Mouse (Mus musculus): Measurements from ENCODE around the gene Sorbs1. TPM values are rescaled to one million over a fixed set of nuclear protein-coding genes. Genes with fewer than 3 reads are reported as not detected.
"Not testable (repeated sequence)": the region's sequence is repeated elsewhere in the genome, so short reads cannot be mapped to it uniquely, and the experiment has no call there.

Sorbs1 gene
- 100 to 1,000 TPM in 1 of 2 experiments, 10 to 100 TPM in 1; 90.0 to 111 TPM for total RNA-seq (2021)
- long read RNA-seq, experiment 1, partial matches to known transcripts, result 5 of 30 reads
- long read RNA-seq, experiment 1, other reads (novel, unspliced or antisense), result 25 of 30 reads
- long read RNA-seq, experiment 2, partial matches to known transcripts, result 4 of 25 reads
- long read RNA-seq, experiment 2, other reads (novel, unspliced or antisense), result 20 of 25 reads

DNA sequence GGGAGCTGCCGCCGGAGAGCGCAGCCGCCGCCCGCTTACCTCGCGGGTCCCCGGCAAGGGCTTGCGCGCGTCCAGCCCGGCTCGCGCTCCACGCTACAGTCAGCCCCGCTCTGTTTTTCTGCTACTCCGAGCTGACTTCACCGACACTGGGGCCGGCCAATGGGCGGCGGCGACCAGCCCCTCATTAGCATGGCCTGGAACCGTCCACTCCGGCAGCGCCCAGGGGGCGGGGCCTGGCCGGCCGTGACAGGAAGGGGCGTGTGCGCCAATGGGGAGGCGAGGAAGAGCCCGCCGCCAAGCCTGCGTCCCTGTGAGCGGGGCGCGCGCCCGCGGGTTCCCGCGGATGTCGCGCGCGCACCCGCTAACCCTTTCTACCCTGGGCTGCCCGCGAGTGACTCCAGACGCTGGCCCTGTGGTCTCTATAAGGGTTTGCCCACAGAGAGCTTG lies at the start of gene Sorbs1:
Gene Sorbs1 (minus strand): TSS at position 148 of the 447 bp plus-strand sequence.
- peak; percentile 98 to 99 for DNase-seq

- DNase-seq, result not testable (repeated sequence)
These were observed 47.9 kb upstream of the Sorbs1 start for GRCm38 (mm10) chr19:40561521-40561920.

DNA sequence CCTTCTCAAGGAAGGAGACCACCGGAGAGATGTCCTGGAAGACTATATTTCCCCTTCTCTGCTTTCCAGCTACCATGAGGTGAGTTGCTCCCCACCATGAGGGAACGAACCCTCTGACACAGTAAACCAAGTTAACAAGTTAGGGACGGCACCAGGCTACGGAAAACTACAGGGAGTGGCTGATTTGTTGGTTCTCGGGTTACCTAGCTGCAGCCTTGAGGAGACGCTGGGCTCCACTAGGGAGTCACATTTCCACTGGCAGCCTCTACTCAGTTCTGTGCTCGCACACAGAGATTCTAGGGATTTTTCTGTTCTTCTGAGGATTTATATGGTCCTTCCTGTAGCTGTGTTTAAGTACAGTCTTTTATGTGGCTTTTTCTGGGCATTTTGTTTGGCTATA lies 42.5 kb upstream of the Sorbs1 start:
- no peak for DNase-seq

- no peak for DNase-seq
These were observed 41.6 kb upstream of the Sorbs1 start for GRCm38 (mm10) chr19:40555136-40555535.

- no peak for DNase-seq
These were observed 40.8 kb upstream of the Sorbs1 start for GRCm38 (mm10) chr19:40554343-40554742.

- DNase-seq, result no peak
These were observed 40.3 kb upstream of the Sorbs1 start for GRCm38 (mm10) chr19:40553849-40554248.

DNA sequence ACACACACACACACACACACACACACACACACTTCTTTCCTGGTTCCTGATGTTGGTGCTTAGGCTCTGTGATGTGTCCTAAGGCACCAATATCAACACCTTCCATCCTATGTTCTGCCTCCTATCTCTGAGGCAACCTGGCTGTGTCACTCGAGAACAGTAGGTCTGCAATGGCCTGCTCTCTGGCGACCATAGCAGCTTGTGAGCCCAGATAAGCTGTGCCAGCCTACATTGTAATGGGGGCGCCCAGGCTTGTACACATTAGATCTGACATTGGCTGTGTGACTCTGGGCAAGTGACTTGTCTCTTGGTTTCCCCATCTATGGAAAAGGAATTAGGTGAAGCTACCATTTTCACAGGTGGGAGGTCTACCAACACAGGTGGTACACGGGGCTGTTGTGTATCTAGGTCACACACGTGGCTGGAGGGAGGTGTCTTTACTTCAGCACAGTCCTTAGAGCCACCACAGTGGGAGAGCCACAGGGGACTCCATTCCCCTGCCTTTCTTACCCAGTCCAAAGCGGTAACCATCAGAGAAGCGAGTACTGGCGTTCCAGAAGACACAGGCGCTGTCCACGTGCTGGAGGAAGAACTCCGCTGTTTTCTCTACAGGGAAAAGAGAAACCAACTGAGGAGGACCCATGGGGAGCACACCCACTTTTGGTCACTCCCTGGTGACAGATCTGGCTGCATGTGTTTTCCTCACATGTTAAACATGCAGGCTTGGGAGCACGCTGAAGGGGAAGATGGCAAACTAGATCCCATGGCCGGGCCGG lies 39.6 kb upstream of the Sorbs1 start:
- DNase-seq, result no peak

DNA sequence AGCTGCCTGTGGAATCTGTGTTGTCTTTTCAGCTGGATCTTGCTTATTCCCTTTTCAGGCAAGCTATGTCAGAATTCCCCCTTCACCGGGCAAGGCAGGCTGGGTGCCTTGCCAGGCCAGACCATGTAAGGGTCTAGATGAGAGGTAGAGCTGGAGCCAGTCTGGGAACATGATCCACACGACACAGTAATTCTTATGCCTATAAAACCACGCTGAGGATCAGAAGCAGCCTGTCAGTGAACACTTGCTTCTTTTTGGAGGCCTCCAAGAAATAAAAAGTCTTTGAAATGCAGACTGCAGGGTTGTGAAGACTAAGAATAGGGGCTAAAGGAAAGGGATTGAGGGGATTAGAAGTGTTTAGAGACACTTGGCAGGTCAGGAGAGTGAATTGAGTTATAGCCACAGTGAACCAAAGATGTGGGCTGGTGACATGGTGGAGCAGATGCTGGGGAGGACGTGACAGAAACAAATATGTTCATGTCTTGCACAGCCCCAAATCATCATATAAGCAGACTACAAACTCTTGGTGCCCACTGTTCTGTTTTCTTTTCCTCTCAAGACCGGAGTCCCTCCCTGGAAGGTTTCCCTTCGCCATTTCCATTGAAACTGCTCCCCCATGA lies 36.0 kb upstream of the Sorbs1 start:
- no peak for DNase-seq

- DNase-seq, result no peak
These were observed 35.4 kb upstream of the Sorbs1 start for GRCm38 (mm10) chr19:40548796-40549515.

DNA sequence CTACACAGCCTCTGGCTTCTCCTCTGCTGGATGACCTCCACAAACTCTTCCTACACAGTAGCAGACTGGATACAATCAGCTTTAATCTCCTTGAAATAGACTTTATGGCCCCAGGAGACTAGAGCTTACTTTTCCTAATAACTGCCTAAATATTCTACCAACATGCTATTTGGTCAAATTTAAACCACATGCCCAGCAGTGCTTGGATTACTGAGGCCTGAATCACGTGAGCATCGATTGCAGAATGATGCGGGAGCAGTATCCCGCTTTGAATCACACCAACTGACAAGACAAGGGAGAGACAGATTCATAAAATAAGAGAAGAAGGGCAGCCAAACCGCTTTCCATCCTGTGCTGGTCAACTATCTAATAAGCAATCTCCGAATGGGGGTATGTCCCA lies 34.8 kb upstream of the Sorbs1 start:
- no peak for DNase-seq

DNA sequence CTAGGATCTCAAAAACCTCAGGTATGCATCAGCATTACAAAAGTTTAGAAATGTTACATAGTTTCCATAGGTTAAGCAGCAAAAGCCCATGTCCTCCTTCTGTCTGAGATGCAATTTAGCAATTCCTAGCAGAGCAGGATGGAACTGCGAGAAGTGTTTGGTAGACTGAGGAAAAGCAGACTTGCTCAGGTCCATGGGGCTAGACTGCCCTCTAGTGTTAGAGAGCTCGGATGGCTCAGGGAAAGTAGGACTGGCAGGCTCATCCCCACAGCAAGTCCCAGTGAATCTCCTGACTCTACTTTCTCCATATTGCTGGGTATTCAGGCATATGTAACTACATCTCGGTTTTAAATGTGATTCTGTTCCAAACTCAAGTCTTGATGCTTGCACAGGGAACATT lies 31.3 kb upstream of the Sorbs1 start:
- DNase-seq, result peak; percentile 49 to 64

- DNase-seq, result no peak
These were observed 29.2 kb upstream of the Sorbs1 start for GRCm38 (mm10) chr19:40542776-40543175.

DNA sequence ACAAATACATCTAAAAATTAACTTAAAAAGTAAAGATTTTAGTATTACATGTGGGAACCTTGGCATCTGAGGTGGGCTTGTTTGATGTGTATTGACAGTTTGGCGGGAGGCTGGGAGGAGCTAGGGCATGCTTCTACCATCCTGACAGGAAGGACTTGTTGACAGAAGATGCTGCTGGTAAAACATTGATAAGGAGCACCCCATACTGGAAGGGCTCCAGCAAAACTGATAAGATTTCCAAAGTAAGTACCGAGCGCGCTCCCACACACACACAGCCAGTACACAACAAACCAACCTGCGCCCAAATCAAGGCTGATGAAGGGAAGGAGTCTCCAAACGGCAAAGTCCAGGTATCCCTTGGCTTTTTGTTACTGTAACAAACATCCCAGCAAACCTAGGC lies 22.9 kb upstream of the Sorbs1 start:
- no peak for DNase-seq

- DNase-seq, result no peak
These were observed 18.9 kb upstream of the Sorbs1 start for GRCm38 (mm10) chr19:40532525-40532924.

DNA sequence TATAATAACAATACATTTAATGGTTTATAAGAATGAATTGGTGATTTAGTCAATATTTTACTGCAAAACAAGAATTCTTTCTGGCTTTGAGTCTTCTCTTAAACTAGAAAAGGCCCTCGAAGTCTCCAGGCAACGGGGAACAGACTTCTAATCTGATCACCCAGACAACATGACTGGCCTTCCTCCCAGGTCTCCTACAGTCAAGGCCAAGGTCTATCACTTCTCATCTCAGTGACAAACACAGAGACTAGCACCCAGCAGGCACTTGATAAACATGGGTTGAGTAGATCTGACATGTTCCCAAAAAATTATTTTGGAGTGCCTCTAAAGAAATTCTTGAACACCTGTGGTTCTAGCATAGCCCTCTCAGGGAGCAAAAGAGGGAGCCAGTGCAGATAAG lies 16.7 kb upstream of the Sorbs1 start:
- peak; percentile 31 to 36 for DNase-seq

DNA sequence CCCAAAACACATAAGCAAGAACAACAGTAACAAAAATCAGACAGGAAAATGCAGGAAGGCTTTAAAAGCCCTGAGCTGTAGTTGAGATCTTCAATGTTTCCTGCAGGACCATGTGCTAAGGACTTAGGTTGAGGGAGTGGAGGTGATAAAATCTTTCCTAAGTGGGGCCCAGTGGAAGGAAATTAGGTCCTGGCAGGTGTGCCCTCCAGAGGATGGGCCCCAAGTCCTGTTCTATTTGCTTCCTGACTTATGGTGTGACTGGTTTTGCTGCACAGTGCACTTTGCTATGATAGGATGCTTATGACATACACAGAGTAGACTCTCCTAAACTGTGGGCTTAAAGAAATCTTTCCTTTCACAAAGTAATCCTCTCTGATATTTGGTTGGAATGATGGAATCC lies 14.7 kb upstream of the Sorbs1 start:
- DNase-seq, result no peak

DNA sequence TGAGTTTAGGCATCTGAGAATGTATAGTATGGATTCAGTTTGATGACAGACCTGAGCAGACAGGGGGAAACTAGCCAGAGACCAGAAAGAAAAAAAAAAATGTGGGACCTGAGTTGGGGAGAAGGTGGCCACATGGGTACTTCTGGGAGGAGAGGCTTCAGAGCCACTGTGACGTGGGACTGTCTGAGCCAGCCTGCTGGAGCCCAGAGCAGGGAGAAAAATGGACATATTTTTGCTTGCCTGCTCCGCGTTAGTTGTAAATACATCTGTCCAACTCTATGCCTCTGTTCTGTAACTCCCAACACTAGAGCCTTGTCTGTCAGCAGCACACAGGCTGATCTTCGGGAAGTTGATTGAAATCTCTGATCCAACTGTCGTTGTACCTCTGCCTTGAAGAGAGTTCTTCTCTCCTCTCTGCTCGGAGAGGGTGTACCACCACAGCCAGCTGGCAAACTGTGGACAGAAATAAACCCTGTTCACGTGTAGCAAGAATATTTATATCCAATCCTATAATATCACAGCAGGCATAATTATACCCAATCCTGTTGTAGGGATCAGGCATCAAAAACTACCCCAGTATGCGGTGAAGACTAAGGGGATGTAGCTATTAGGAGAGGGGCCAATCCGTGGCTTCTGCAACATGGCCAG lies 12.9 kb upstream of the Sorbs1 start:
- DNase-seq, result no peak

- DNase-seq, result no peak
These were observed 9.9 kb upstream of the Sorbs1 start for GRCm38 (mm10) chr19:40523431-40524005.

DNA sequence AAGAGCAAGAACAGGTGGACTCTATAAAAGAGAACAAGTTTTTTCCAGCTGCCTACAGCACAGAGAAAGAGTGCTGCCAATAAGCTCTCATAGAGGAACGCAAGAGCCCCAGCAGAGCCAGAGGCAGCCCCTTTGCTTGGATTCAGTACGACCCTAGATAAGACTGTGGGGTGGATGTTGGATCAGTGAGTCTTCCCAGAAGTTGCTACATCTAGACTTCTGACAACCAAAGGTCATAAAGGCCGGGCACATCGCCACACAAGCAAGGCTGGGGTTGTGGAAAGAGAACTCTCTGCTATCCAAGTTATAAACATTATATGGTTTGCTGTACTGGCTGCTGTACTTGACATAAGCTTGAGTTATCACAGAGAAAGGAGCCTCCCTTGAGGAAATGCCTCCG lies 6.8 kb upstream of the Sorbs1 start:
- DNase-seq, result peak in 1 of 2 experiments; percentile 27

GRCm38 (mm10) chr19:40518706-40519105 lies 5.1 kb upstream of the Sorbs1 start:
- no peak for DNase-seq

- no peak for DNase-seq
These were observed 2.0 kb upstream of the Sorbs1 start for GRCm38 (mm10) chr19:40515596-40515995.

DNA sequence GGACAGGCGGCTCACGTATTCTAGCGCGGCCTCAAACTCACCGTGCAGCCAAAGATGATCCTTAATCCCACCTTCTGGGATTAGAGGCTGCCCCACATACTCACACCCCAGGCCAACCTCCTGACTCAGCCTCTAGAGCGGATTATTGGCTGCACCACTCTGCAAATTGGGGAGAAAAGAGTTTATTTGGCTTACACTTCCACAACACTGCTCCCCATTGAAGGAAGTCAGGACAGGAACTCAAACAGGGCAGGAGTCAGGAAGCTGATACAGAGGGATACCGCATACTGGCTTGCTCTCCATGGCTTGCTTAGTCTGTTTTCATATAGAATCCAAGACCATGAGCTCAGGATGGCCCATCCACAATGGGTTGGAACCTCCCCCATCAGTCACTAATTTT lies 797 bp upstream of the Sorbs1 start:
- DNase-seq, result no peak
